Mouse (Mus musculus) cerebellum, adult 2 months (tissue): ENCODE results near the gene Gtpbp1.

Experiments
- CTCF ChIP-seq: fragments of 200-500 bp; IDR thresholded peaks from 2 replicates; pipeline ENCODE4 v1.5.1; 2011; ENCODE audit warnings: low read depth, mild to moderate bottlenecking, control low read depth, low read length, moderate library complexity, borderline replicate concordance; ENCODE audit not compliant: insufficient read depth
- POLR2A ChIP-seq: fragments of 200-500 bp; IDR thresholded peaks from 2 replicates; pipeline ENCODE4 v1.6.1; 2011; ENCODE audit warnings: low read length, control low read depth, borderline replicate concordance; ENCODE audit not compliant: insufficient read depth

- TF ChIP-seq CTCF (no peak), POLR2A (peak; percentile 37; the same call in 1 of the 2 replicates)
Observed at GRCm38 (mm10) chr15:79689662-79690425, 801 bp upstream of the Gtpbp1 start.
